Mouse (Mus musculus) ES-E14 (cell line): ENCODE measurements around the gene Birc2.

ENCODE experiments used
- CHD2 ChIP-seq: IDR thresholded peaks from 2 replicates; pipeline ENCODE4 v1.6.1; 2014; ENCODE audit warnings: mild to moderate bottlenecking, low read depth, low read length, inconsistent platforms
- ZNF384 ChIP-seq: IDR thresholded peaks from 2 replicates; pipeline ENCODE4 v1.6.1; 2012; ENCODE audit warnings: low read depth, low read length, inconsistent platforms

GRCm38 (mm10) chr9:7867981-7868380, 31.1 kb upstream of the Birc2 start:
- TF ChIP-seq CHD2, result no peak
- no peak for TF ChIP-seq ZNF384
